Mouse (Mus musculus) embryo, embryonic 9.5 days (tissue): ENCODE measurements around the gene Scarb1.
"Not testable (repeated sequence)": the region's sequence is repeated elsewhere in the genome, so short reads cannot be mapped to it uniquely, and the experiment has no call there.

Source experiments
- DNase-seq: peaks from one replicate; pipeline ENCODE4 v3.0.0-alpha.2; 2017; ENCODE audit errors: extremely low spot score

The Scarb1 gene

DNA sequence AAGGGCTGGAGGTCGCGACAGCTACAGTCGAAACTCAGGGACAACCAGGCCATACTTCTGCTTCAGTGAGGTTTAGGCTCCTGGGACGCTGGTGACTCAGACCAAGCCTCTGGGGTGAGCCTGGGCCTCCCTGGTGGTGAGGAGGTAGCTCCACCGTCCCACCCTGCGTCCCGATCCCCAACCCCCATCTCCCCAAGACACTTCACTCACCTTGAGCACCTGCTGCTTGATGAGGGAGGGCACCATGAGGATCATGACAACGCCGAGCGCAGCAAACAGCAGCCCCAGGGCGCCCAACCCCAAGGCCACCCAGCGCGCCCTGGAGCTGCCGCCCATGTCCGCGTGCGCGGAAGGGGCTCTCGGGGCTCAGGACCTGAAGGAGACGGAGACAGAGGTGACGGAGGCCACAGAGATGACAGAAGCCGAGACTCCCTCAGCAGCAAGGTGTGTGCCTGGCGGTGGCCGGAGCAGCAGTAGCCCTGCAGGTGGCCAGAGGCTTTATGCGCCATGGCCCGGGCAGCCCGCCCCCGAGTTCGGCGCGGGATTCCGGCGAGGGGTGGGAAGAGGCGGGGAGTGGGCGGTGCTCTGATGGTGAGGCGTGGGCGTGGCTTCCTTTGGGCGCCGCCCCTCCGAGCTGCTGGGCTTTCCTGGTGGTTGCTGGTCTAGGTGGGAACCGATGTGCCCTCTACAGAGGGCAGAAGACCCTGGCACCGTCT lies at the start of gene Scarb1:
Scarb1 (minus strand) TSS at position 548 of the 716 bp plus-strand sequence.
- peak; percentile 90 for DNase-seq

DNA sequence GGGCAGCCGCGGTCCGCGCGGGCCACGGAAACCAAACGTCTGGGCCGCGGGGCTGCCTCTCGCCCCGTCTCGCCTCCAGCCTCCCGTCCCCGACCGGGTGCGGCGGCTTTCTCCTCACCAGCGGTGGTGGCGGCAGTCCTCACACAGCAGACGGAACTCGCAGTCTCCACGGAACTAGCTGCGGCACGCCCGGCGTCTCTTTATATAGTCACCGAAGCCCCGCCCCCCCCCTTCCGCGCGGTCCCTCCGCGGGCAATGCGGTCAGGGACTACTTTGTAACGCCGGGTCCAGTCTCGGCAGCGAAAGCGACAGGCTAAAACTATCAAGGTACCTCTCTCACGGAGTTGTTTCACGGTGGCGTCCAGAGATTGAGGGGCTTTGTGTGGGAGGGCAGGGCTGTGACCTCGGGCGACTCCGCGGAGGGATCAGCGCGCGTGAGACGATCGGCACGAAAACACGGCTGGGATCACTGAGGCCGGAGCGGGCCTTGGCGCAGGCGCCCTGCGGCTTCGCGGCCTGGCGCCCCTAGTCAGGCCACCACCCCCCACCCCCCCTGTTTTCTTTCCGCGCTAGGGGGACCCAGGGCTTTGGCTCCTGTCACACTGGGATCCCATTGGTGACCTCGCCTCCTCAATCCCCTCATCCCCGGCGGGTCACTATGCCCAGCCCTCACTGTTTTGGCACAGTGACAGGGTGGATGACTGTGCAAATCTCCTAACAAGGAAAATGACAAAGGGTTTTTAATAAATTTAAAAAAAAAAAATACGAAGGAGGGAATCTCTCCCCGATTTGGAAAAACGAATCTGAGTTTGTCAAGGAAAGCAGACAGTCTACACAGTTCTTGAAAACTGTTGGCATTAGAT lies 48.9 kb upstream of the Scarb1 start, which contains the start of gene Ubc:
Ubc (minus strand) TSS at position 624 of the 863 bp plus-strand sequence.
- peak; percentile 94 for DNase-seq

DNA sequence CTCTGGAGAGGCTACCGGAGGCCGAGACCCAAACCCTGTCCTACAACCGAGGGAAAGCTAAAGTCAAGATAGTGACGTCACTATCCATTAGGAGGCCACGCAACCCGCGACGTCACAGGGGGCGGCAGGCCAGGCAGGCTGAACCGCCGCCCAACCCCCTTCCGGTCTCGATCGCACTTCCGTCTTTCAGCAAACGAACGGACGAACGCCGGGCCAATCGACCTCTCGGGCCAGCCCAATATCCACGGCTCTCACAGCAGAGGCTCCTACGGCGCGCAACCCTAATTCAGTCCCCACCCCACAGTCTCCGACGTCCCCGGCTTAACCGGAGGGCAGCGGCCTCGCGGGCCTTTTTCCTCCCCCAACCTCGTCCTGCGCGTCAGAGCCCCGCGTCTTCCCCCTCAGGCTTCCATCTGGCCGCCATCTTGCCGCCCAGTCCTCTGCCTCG lies 48.3 kb upstream of the Scarb1 start, which contains the start of gene Gm10382:
Gm10382 (plus strand) TSS at position 192 of the 448 bp plus-strand sequence.
- peak; percentile 76 for DNase-seq

DNA sequence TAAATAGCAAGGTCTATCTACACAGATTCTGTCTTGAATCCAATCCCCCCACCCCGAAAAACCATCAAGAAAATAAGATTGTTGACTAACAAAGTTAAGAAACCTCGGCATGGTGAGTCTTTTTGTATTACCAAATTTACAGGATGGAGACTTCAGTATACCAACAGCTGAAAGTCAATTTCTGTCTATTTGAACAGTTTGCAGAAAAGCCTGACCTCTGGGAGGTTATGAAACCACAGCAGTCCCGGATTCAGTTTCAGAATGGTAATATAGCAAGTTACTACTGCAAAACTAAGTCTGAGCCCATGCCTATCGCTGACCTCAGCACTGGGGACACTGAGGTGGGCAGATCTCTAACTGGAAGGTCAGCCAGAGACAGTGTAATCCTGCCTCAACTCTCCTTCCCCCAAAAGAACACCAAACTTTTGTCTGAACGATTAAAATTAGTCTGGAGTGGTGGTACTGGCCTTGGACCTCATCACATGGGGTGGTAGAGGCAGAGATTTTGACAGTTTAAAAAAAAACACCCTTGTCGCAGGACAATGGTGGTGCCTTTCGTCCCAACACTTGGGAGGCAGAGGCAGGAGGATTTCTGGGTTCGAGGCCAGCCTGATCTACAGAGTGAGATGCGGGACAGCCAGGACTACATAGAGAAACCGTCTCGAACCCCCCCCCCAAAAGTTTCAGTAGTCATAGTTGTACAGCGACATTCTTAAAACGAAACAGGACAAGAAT lies 47.6 kb upstream of the Scarb1 start:
- no peak for DNase-seq

DNA sequence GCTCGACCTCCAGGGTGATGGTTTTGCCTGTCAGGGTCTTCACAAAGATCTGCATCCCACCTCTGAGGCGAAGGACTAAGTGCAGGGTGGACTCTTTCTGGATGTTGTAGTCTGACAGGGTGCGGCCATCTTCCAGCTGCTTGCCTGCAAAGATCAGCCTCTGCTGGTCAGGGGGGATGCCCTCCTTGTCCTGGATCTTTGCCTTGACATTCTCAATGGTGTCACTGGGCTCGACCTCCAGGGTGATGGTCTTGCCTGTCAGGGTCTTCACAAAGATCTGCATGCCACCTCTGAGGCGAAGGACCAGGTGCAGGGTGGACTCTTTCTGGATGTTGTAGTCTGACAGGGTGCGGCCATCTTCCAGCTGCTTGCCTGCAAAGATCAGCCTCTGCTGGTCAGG lies 46.4 kb upstream of the Scarb1 start:
- DNase-seq = not testable (repeated sequence)

DNA sequence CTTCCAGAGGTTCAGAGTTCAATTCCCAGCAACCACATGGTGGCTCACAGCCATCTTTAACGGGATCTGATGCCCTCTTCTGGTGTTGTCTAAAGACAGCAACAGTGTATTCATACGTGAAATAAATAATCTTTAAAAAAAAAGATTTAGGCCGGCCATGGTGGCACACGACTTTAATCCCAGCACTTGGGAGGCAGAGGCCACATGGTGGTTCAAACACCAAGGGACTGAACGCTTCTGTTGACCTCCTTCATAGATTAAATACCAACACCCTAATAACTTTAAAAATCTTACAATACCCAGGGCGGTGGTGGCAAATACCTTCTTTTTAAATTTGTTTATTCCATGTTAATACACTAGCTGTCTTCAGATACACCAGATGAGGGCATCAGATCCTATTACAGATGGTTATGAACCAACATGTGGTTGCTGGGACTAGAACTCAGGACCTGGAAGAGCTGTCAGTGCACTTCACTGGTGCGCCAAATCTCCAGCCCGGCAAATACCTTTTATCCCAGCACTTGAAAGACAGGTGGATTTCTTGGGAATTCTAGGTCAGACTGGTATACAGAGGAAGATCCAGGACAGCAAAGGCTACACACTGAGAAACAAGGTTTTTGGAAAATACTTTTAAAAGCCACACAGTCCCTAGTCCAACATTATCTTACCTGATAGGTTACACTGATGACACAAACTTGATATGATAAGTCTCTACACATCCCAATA lies 44.5 kb upstream of the Scarb1 start:
- DNase-seq = no peak

DNA sequence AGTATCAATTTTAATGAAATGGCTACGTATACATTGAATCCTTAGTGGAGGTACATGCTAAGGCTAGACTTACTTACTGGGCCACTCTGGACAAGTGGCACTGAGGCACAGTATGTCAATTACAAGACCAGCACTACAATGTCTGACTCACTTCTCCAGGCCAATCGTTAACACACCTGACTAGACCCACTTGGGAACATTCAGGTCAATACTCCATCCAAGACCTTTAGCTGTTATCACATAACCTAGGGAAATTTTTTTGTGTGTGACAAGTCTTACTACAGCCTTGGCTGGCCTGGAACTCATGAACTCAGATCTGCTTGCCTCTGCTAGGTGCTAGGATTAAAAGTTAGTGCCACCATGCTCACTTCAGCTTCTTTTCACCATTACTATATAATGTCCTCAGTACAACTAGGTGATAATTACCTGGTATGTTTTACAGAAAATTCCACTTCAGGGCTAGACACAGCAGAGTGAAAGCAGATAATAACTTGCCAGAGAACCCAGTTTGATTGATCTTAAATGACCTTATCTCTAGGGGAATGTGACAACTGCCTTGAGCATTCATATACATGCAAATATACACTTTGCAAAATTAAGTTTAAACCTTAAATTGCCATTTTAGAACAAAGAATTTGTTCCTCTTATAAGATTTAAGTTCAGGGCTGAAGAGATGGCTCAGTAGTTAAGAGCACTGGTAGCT lies 43.8 kb upstream of the Scarb1 start:
- DNase-seq = no peak

DNA sequence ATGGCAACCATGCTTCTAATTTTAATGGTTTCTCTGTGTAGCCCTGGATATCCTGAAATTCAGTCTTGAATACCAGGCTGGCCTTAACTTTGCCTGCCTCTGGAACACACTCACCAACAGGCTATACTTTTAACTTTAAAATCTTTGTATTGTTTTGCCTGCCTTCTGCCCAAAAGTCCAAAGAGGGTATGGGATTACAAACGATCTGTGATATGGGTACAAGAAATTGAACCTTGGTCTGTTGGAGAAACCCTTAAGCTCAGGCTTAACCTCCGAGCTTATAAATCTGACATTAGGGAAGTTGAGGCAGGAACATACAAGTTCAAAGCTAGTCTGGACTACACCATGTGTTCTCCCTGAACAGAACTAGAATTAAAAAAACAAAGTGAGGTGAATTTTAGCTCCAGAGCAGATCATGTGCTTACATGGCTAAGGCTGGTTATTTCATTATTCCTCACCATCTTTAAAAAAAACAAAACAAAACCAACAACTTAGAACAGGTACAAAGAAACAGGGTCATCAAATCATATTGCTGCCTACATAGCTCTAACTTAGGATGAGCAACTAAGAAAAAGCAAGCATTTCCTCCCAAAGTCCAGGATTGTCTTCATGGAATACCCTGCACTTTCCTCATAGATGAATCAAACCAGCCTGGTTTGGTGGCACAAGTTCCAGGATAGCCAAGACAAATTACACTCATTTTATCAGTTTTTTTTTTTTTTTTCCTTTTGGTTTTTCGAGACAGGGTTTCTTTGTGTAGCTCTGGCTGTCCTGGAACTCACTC lies 42.9 kb upstream of the Scarb1 start:
- DNase-seq = no peak

DNA sequence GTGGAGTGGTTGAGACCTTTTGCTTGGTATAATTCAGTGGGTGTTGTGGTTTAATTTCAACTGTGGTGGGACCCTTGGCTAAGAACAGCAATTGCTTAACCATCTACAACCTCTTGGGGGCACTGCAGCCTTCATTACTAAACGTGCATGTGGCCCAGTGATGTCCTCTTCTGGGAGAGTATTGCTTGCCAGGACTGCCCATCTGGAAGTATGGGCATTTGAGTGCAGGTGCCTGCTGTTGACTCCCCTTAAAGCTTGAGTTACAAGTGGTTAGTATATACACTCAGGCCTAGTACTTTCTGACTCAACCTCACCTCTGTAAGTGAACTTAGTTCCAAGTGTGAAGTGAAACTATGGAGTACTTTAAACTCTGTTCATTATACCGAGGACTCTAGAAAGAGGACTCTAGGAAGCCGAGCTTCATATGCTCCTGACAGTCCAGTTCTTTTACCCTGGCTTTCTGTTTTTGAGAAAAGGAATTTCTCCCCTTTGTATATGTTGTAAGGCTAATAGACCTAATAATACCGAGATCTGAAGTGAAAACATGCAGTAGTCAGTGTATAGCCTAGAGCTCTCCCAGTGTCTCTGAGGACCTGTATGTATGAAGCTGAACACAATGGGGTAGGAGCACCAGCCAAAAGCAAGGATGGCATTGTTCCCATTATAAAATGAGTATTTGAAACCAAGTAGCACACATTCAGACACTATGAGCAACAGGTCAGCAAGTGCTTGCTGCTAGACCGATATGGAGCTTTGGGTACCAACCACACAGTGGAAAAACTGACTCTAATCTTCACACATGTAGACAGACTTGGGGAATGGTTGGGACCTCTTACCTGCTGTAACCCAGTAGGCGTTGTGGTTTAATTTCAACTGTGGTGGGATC lies 42.0 kb upstream of the Scarb1 start:
- DNase-seq = peak; percentile 53

DNA sequence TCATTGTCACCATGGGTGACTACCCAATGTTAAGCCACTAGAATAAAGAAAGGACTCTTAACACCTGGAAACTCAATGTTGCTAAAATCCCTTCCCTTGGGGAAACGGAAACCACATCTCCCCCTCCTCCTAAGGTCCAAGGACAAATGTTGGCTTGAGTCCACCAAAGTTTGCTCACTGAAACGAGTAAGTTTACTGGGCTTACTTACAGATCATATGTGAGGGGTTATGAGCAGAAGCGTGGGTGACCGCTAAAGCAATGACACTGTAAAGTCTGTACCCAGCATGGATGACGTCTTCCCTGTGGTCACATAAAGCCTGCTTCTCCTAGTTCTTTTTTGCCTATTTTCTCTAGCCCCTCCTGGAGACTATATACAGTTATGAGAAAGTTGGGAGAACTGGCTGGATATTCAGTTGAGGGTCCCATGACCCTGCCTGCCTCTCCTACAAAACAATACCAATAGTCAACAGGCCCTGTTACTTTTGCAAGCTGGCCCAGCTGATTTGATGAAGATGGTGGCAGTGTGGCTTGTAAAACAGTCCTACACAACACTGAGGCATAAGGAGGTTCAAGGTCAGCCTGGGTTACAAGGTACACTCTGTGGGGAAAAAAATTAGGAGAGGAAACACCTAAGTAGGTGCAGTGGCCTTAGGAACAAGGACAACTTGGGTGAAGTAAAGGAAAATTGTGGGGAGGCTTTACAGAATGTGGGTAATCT lies 41.2 kb upstream of the Scarb1 start:
- no peak for DNase-seq

DNA sequence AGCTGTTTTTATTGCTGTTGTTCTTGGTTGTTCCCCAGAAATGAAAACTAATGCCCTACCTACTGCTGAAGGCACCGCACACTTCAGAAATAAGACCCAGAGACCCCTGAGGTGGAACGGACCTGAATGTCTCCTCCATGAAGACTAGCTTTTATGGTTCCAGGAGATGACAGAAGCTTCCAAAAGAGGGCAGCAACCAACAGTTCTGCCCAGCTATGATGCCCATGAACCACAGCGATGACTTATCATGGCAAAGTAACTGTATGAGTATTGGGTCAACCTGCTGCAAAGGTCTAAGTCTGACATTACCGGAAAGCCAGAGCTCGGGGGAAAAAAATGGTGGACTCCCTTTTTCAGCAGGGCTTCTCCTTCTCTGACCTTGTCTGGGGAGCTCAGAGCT lies 38.0 kb upstream of the Scarb1 start:
- DNase-seq = no peak

DNA sequence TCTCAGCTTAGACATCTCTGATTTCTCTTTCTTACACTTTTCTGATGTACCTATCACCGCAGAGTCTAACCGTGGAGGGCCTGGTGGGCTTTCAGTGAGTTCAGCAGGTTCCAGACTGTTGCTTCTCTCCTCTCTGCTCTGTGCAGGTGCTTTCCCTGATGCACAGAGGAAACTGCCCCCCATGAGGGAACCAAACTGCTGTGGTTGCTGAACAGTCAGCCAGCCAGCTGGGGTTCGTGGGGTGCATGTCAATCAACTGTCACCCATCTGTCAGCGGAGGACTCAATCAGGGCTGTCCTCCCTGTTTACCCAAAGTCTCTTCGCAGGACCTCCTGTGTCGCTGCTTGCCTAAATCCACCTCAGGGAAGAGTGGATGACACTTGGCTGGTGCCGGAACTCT lies 36.3 kb upstream of the Scarb1 start:
- no peak for DNase-seq

DNA sequence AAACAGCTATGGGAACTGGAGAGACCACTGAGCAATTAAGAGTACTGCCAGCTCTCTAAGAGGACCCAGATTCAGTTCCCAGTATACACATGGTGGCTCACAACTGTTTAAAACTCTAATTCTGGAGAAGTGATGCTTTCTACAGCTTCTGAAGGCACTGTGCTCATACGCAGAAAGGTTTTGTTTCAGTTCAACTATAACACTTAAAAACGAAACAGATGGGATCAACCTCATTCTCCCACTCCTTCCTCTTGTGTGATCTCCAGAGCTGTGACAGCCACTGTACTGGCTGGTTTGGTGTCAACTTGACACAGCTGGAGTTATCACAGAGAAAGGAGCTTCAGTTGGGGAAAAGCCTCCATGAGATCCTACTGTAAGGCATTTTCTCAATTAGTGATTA lies 35.0 kb upstream of the Scarb1 start:
- DNase-seq = no peak

DNA sequence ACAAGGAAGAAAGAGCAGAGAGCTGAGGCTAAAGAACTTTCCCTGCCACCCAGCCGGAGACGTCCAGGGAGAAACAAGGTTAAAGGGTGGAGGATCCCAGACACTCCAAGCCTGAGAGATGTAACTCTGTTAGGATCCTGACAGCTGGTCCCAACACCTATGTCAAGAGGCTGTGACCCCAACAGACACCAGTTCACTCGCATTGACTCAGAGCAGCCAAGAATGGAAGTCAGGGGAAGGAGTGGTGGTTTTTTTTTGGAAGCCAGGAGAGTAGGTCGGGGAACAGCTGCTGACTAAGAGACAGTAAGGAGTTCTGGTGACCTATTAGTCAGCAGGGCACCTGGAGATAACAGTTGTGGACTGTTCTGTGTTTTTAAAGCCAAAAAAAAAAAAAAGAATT lies 31.1 kb upstream of the Scarb1 start:
- DNase-seq = no peak

DNA sequence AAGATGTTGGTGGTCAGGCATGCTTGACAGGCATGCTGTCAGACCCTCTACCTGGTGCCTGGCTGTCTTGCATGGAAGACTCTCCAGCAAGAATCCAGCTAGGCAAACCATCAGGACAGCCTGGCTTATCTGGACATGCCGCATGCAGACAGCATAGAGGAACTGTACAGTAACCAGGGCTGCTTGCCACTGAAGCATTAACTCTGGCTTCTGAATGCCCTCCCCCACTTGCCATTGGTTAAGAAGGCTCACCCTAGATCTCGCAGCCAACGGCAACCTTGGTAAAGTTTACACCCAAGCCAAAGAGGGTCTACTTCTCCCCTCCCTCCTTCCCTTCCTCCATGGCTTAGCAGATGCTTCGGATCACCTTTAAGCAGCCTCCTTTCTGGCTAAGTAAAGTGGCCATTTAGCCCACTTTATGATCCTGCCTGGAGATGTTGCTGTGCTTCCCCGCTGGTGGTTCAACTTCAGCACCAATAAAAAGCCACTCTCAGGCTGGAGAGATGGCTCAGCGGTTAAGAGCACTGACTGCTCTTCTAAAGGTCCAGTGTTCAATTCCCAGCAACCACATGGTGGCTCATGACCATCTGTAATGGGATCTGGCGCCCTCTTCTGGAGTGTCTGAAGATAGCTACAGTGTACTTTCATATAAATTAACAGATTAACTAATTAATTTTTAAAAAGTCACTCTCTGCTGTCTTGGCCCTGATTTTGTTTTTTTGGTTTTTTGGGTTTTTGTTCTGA lies 30.2 kb upstream of the Scarb1 start:
- DNase-seq = no peak

DNA sequence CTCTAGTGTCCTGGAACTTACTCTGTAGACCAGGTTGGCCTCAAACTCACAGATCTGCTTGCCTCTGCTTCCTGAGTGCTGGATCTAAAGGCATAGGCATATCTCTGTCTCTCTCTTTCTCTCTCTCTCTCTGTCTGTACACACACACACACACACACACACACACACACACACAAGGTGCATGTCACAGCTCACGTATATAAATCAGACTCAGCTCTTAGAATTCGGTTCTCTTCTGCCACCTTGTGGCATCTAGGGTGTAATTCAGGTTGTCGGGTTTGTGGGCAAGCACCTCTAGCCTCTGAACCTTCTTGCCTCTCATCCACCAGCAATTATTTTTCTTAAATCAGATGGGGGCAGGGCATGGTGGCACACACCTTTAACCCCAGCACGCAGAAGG lies 27.7 kb upstream of the Scarb1 start:
- peak; percentile 69 for DNase-seq

DNA sequence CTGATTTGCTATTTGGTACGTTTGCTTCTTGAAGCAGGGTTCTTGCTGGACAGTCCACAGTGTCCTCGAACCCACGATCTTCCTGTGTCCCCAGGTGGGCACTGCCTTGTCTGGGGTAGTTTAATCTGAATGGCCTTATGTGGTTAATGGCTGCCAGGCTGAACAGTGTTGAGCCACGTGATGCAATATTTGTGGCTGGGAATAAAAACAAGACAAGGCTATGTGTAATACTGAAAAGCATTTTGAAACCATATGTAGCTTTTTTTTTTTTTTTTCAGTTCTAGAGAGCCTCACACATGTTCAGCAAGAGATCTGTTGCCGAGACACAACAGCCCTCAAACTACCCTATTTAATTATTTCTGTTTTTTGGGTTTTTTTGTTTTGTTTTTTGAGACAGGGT lies 27.3 kb upstream of the Scarb1 start:
- DNase-seq = no peak
